Mouse (Mus musculus): Measurements from ENCODE around the gene Kcnj10.
A peak's percentile ranks its signal among the peaks of the same experiment; 100 is the strongest.

Kcnj10 gene

GRCm38 (mm10) chr1:172380066-172380465, 39.1 kb downstream of the Kcnj10 start:
- no peak for DNase-seq (ENCODE audit: low spot score)

- no peak for DNase-seq (ENCODE audit: low spot score)
Observed at GRCm38 (mm10) chr1:172382090-172382489, 41.1 kb downstream of the Kcnj10 start.

GRCm38 (mm10) chr1:172387246-172387645, 46.2 kb downstream of the Kcnj10 start:
- no peak for DNase-seq (ENCODE audit: low spot score)

GRCm38 (mm10) chr1:172390769-172391168, 49.8 kb downstream of the Kcnj10 start:
- no peak for DNase-seq (ENCODE audit: low spot score)

GRCm38 (mm10) chr1:172391807-172392581, 51.0 kb downstream of the Kcnj10 start:
- DNase-seq (ENCODE audit: low spot score), result peak; percentile 61

GRCm38 (mm10) chr1:172392643-172393170, 51.7 kb downstream of the Kcnj10 start:
- DNase-seq (ENCODE audit: low spot score), result no peak

- no peak for DNase-seq (ENCODE audit: low spot score)
Observed at GRCm38 (mm10) chr1:172393739-172394138, 52.7 kb downstream of the Kcnj10 start.

- no peak for DNase-seq (ENCODE audit: low spot score)
Observed at GRCm38 (mm10) chr1:172396996-172397752, 56.2 kb downstream of the Kcnj10 start.

GRCm38 (mm10) chr1:172406077-172406706, 65.2 kb downstream of the Kcnj10 start:
- no peak for DNase-seq (ENCODE audit: low spot score)

GRCm38 (mm10) chr1:172408996-172409395, 68.0 kb downstream of the Kcnj10 start:
- DNase-seq (ENCODE audit: low spot score), result no peak

- no peak for DNase-seq (ENCODE audit: low spot score)
Observed at GRCm38 (mm10) chr1:172409431-172409830, 68.4 kb downstream of the Kcnj10 start.

GRCm38 (mm10) chr1:172410806-172411205, 69.8 kb downstream of the Kcnj10 start:
- DNase-seq (ENCODE audit: low spot score), result peak; percentile 83

GRCm38 (mm10) chr1:172412204-172412603, 71.2 kb downstream of the Kcnj10 start:
- DNase-seq (ENCODE audit: low spot score), result peak; percentile 92

GRCm38 (mm10) chr1:172413491-172414230, 72.7 kb downstream of the Kcnj10 start:
- DNase-seq (ENCODE audit: low spot score), result no peak

- no peak for DNase-seq (ENCODE audit: low spot score)
Observed at GRCm38 (mm10) chr1:172414231-172414585, 73.2 kb downstream of the Kcnj10 start.

- no peak for DNase-seq (ENCODE audit: low spot score)
Observed at GRCm38 (mm10) chr1:172415061-172415460, 74.1 kb downstream of the Kcnj10 start.

GRCm38 (mm10) chr1:172418173-172418572, 77.2 kb downstream of the Kcnj10 start:
- DNase-seq (ENCODE audit: low spot score), result no peak

GRCm38 (mm10) chr1:172418642-172419041, 77.6 kb downstream of the Kcnj10 start:
- DNase-seq (ENCODE audit: low spot score), result no peak

- no peak for DNase-seq (ENCODE audit: low spot score)
Observed at GRCm38 (mm10) chr1:172420181-172420580, 79.2 kb downstream of the Kcnj10 start.

- DNase-seq (ENCODE audit: low spot score), result no peak
Observed at GRCm38 (mm10) chr1:172423393-172423792, 82.4 kb downstream of the Kcnj10 start.

Measured in testis, postnatal 10 days (tissue).